ENCODE assay signal across 16 mouse cellular contexts in genomic region chr8:79081955-79082354, GRCm38 (mm10). TPM values are rescaled to one million over a fixed set of nuclear protein-coding genes. Genes with fewer than 3 reads are reported as not detected.
DNase-seq lines count a peak whose midpoint lies in the region; ATAC-seq and TF ChIP-seq lines count a peak whose summit lies in the region.
"Had no signal": no experiment of that assay in that cellular context is flagged by ENCODE, and none has a peak within 500 bp of the region (broad histone marks: within the 10 kb centered on the region; RNA-seq: fewer than 3 reads in every experiment).

No protein-coding gene starts in this region.

- H3K36me3 ChIP-seq in heart, embryonic 12.5 days: peaks cover 34% of the 10 kb centered on the region
- peaks cover 58% of the 10 kb centered on the region for H3K36me3 ChIP-seq in heart, embryonic 10.5 days
- H3K36me3 ChIP-seq in limb, embryonic 14.5 days (ENCODE audit: control insufficient read depth, insufficient read depth, low read length): peaks cover 32% of the 10 kb centered on the region
- peaks cover 92% of the 10 kb centered on the region for H3K36me3 ChIP-seq in limb, embryonic 10.5 days
- no peaks in the 10 kb centered on the region for H3K36me3 ChIP-seq in forebrain, embryonic 16.5 days (ENCODE audit: control insufficient read depth, insufficient read depth)
- 0 out of 2 replicates have a peak, but pooled peaks cover 2% of the 10 kb centered on the region for H3K36me3 ChIP-seq in midbrain, embryonic 16.5 days (ENCODE audit: control insufficient read depth, insufficient read depth, low read length)
- H3K36me3 ChIP-seq: lung, embryonic 15.5 days had no signal

- TF ChIP-seq POLR2A in limb, embryonic 14.5 days (IDR thresholded peaks at IDR 0.05; ENCODE audit: borderline replicate concordance, extremely low read depth, insufficient read depth, insufficient read length): no peak

- 68% methylated on average over 10 of the region's 10 CpGs for WGBS in heart, embryonic 12.5 days
- WGBS in heart, embryonic 10.5 days: 79% methylated on average over 10 of the region's 10 CpGs
- 81% methylated on average over 10 of the region's 10 CpGs for WGBS in limb, embryonic 14.5 days
- 91% methylated on average over 10 of the region's 10 CpGs for WGBS in limb, embryonic 10.5 days
- 63% methylated on average over 10 of the region's 10 CpGs for WGBS in forebrain, embryonic 16.5 days
- WGBS in midbrain, embryonic 16.5 days: 69% methylated on average over 10 of the region's 10 CpGs

- no peak for DNase-seq in heart, embryonic 10.5 days (ENCODE audit: low spot score)
- DNase-seq in limb, embryonic 14.5 days (ENCODE audit: low spot score): no peak
- no peak for DNase-seq in limb, embryonic 10.5 days (ENCODE audit: low spot score)
- DNase-seq in spleen, postnatal 4 days (ENCODE audit: low spot score in 2 of 2): no peak
- DNase-seq: adrenal gland, adult 8-10 months; cerebellum, postnatal 36 days; heart, postnatal 36 days; kidney, postnatal 4 days; liver had no signal

- H3K9me3 ChIP-seq in heart, embryonic 12.5 days (replicated peaks): no peaks in the 10 kb centered on the region
- no peaks in the 10 kb centered on the region for H3K9me3 ChIP-seq in heart, embryonic 10.5 days
- H3K9me3 ChIP-seq in limb, embryonic 14.5 days (ENCODE audit: control insufficient read depth, low read length): no peaks in the 10 kb centered on the region
- H3K9me3 ChIP-seq in limb, embryonic 10.5 days (replicated peaks): no peaks in the 10 kb centered on the region
- H3K9me3 ChIP-seq in forebrain, embryonic 16.5 days (ENCODE audit: control insufficient read depth, low read length): no peaks in the 10 kb centered on the region
- H3K9me3 ChIP-seq in midbrain, embryonic 16.5 days (replicated peaks; ENCODE audit: control insufficient read depth, low read length, poor library complexity, severe bottlenecking): no peaks in the 10 kb centered on the region
- H3K9me3 ChIP-seq: embryonic facial prominence, embryonic 15.5 days; G1E; lung, embryonic 15.5 days had no signal

- H3K27ac ChIP-seq in heart, embryonic 12.5 days (ENCODE audit: poor library complexity, severe bottlenecking): no peak overlapping the region
- no peak overlapping the region for H3K27ac ChIP-seq in heart, embryonic 10.5 days
- no peak overlapping the region for H3K27ac ChIP-seq in limb, embryonic 14.5 days (replicated peaks; ENCODE audit: low read depth, low read length)
- H3K27ac ChIP-seq in limb, embryonic 10.5 days: no peak overlapping the region
- no peak overlapping the region for H3K27ac ChIP-seq in forebrain, embryonic 16.5 days (ENCODE audit: low read length)
- peak overlapping the region; percentile 49 for H3K27ac ChIP-seq in midbrain, embryonic 16.5 days (ENCODE audit: low read length)
- H3K27ac ChIP-seq: embryonic facial prominence, embryonic 15.5 days; left cerebral cortex, adult 2 months; lung, embryonic 15.5 days had no signal

- H3K27me3 ChIP-seq in heart, embryonic 12.5 days (replicated peaks): no peaks in the 10 kb centered on the region
- H3K27me3 ChIP-seq in heart, embryonic 10.5 days (ENCODE audit: insufficient read depth, poor library complexity, severe bottlenecking): no peaks in the 10 kb centered on the region
- H3K27me3 ChIP-seq in limb, embryonic 14.5 days (ENCODE audit: control insufficient read depth, insufficient read depth, low read length): no peaks in the 10 kb centered on the region
- H3K27me3 ChIP-seq in limb, embryonic 10.5 days (ENCODE audit: low read depth, poor library complexity, severe bottlenecking): no peaks in the 10 kb centered on the region
- no peaks in the 10 kb centered on the region for H3K27me3 ChIP-seq in forebrain, embryonic 16.5 days (replicated peaks; ENCODE audit: control insufficient read depth, insufficient read depth, low read length)
- no peaks in the 10 kb centered on the region for H3K27me3 ChIP-seq in midbrain, embryonic 16.5 days (ENCODE audit: control insufficient read depth, insufficient read depth, low read depth, low read length)
- H3K27me3 ChIP-seq: embryonic facial prominence, embryonic 15.5 days; lung, embryonic 15.5 days had no signal

- peak overlapping the region; percentile 20; the same call in 1 of the 2 replicates for H3K9ac ChIP-seq in heart, embryonic 12.5 days
- H3K9ac ChIP-seq in limb, embryonic 14.5 days (ENCODE audit: low read depth, low read length, severe bottlenecking): no peak overlapping the region
- H3K9ac ChIP-seq in forebrain, embryonic 16.5 days (replicated peaks; ENCODE audit: low read depth, low read length): no peak overlapping the region
- no peak overlapping the region for H3K9ac ChIP-seq in midbrain, embryonic 16.5 days (ENCODE audit: low read depth, low read length)
- H3K9ac ChIP-seq: embryonic facial prominence, embryonic 15.5 days; lung, embryonic 15.5 days had no signal

- ATAC-seq in heart, embryonic 12.5 days (ENCODE audit: insufficient number of reproducible peaks, low FRiP score): no peak
- ATAC-seq in limb, embryonic 14.5 days (ENCODE audit: low FRiP score, low read depth): 0 out of 2 replicates have a peak, but pooled peaks have one; percentile 28
- peak; percentile 39; the same call in 1 of the 2 replicates for ATAC-seq in forebrain, embryonic 16.5 days
- peak; percentile 30; the same call in 1 of the 2 replicates for ATAC-seq in midbrain, embryonic 16.5 days

- H3K4me2 ChIP-seq in heart, embryonic 12.5 days: no peak overlapping the region
- H3K4me2 ChIP-seq in limb, embryonic 14.5 days (replicated peaks; ENCODE audit: low read depth, low read length, severe bottlenecking): no peak overlapping the region
- H3K4me2 ChIP-seq in forebrain, embryonic 16.5 days (ENCODE audit: low read length): no peak overlapping the region
- H3K4me2 ChIP-seq in midbrain, embryonic 16.5 days (ENCODE audit: low read length): no peak overlapping the region
- H3K4me2 ChIP-seq: embryonic facial prominence, embryonic 15.5 days; lung, embryonic 15.5 days had no signal

- no peak overlapping the region for H3K4me3 ChIP-seq in heart, embryonic 12.5 days
- no peak overlapping the region for H3K4me3 ChIP-seq in heart, embryonic 10.5 days
- H3K4me3 ChIP-seq in limb, embryonic 14.5 days (replicated peaks; ENCODE audit: low read length): no peak overlapping the region
- no peak overlapping the region for H3K4me3 ChIP-seq in limb, embryonic 10.5 days
- no peak overlapping the region for H3K4me3 ChIP-seq in forebrain, embryonic 16.5 days (replicated peaks; ENCODE audit: low read length)
- no peak overlapping the region for H3K4me3 ChIP-seq in midbrain, embryonic 16.5 days (ENCODE audit: low read depth, low read length)
- H3K4me3 ChIP-seq: embryonic facial prominence, embryonic 15.5 days; left cerebral cortex, adult 2 months; lung, embryonic 15.5 days had no signal

- peaks cover 50% of the 10 kb centered on the region for H3K4me1 ChIP-seq in heart, embryonic 12.5 days (replicated peaks)
- peaks cover 31% of the 10 kb centered on the region; the same call in 1 of the 2 replicates for H3K4me1 ChIP-seq in heart, embryonic 10.5 days
- peaks cover 13% of the 10 kb centered on the region for H3K4me1 ChIP-seq in limb, embryonic 14.5 days (ENCODE audit: control insufficient read depth, insufficient read depth, low read length)
- H3K4me1 ChIP-seq in limb, embryonic 10.5 days: peaks cover 12% of the 10 kb centered on the region; the same call in 1 of the 2 replicates
- peaks cover 50% of the 10 kb centered on the region for H3K4me1 ChIP-seq in forebrain, embryonic 16.5 days (replicated peaks; ENCODE audit: control insufficient read depth, insufficient read depth, low read length)
- peaks cover 32% of the 10 kb centered on the region for H3K4me1 ChIP-seq in midbrain, embryonic 16.5 days (ENCODE audit: control insufficient read depth, insufficient read depth, low read length)

RNA-seq across cellular contexts. Expression of gene Zfp827, which starts 53.7 kb away (rescaled TPM):
- 10.3 and 10.5 TPM in 2 replicates for polyA plus RNA-seq in heart, embryonic 12.5 days (2016; fragmentation: Nextera tagmentation; extraction: Ambion mirVana)
- polyA plus RNA-seq in heart, embryonic 10.5 days (2016; fragmentation: Nextera tagmentation; extraction: Ambion mirVana): 5.8 and 7.4 TPM in 2 replicates
- polyA plus RNA-seq in limb, embryonic 14.5 days (2012; rRNA removed): 35.2 and 47.8 TPM in 2 replicates
- polyA plus RNA-seq in limb, embryonic 14.5 days (2014; fragmentation: Nextera tagmentation; extraction: Ambion mirVana): 15.1 and 19.3 TPM in 2 replicates
- 5.9 and 7.9 TPM in 2 replicates for polyA plus RNA-seq in limb, embryonic 10.5 days (2016; fragmentation: Nextera tagmentation; extraction: Ambion mirVana)
- polyA plus RNA-seq in forebrain, embryonic 16.5 days (2015; fragmentation: Nextera tagmentation; extraction: Ambion mirVana): 12.1 and 12.6 TPM in 2 replicates
- polyA plus RNA-seq in midbrain, embryonic 16.5 days (2015; fragmentation: Nextera tagmentation; extraction: Ambion mirVana): 11.6 and 13.8 TPM in 2 replicates
